Mouse (Mus musculus) liver, embryonic 12.5 days (tissue): ENCODE data around the gene Prune1. TPM values are rescaled to one million over a fixed set of nuclear protein-coding genes. Genes with fewer than 3 reads are reported as not detected.

Experiments
- ATAC-seq: fragments of 200-750 bp; cut with Nextera tagmentation; 2 replicates; pipeline ENCODE4 v1.8.0; 2017; ENCODE audit warnings: moderate number of reproducible peaks, mild to moderate bottlenecking, moderate library complexity
- H3K27ac ChIP-seq: fragments of 300-500 bp; sonication (generic); 2 replicates; pipeline ENCODE4 v1.5.1; 2016; ENCODE audit warnings: mild to moderate bottlenecking
- H3K27me3 ChIP-seq: fragments of 300-500 bp; sonication (generic); replicated peaks from 2 replicates; pipeline ENCODE4 v1.6.1; 2016; ENCODE audit warnings: mild to moderate bottlenecking, moderate library complexity
- H3K36me3 ChIP-seq: fragments of 300-500 bp; sonication (generic); 2 replicates; pipeline ENCODE4 v1.6.1; 2016; ENCODE audit warnings: mild to moderate bottlenecking, moderate library complexity
- H3K4me1 ChIP-seq: fragments of 300-500 bp; sonication (generic); 2 replicates; pipeline ENCODE4 v1.6.1; 2016
- H3K4me2 ChIP-seq: fragments of 300-500 bp; sonication (generic); 2 replicates; pipeline ENCODE4 v1.6.1; 2016; ENCODE audit warnings: mild to moderate bottlenecking, moderate library complexity
- H3K4me3 ChIP-seq: fragments of 300-500 bp; sonication (generic); 2 replicates; pipeline ENCODE4 v1.5.1; 2016; ENCODE audit warnings: mild to moderate bottlenecking, moderate library complexity
- H3K9ac ChIP-seq: fragments of 300-500 bp; sonication (generic); 2 replicates; pipeline ENCODE4 v1.6.1; 2016; ENCODE audit warnings: mild to moderate bottlenecking, moderate library complexity
- H3K9me3 ChIP-seq: fragments of 300-500 bp; sonication (generic); replicated peaks from 2 replicates; pipeline ENCODE4 v1.6.1; 2016; ENCODE audit warnings: mild to moderate bottlenecking, moderate library complexity
- WGBS: fragments of 180-500 bp; shearing (Covaris S2); methylation state at CpG from one replicate; pipeline ENCODE4 v1.1.7; 2016; ENCODE audit not compliant: insufficient replicate concordance; 5-methylcytosine and 5-hydroxymethylcytosine counted together
- polyA plus RNA-seq: library from polyadenylated mRNA; unstranded; fragments of >200 nt; fragmentation: Nextera tagmentation; extraction: Ambion mirVana; gene quantifications from 2 replicates; pipeline ENCODE4 v1.2.1, GENCODE M21; 2016

Gene Prune1
- polyA plus RNA-seq, 1 experiment from 2014 or later: 11.8 TPM

DNA sequence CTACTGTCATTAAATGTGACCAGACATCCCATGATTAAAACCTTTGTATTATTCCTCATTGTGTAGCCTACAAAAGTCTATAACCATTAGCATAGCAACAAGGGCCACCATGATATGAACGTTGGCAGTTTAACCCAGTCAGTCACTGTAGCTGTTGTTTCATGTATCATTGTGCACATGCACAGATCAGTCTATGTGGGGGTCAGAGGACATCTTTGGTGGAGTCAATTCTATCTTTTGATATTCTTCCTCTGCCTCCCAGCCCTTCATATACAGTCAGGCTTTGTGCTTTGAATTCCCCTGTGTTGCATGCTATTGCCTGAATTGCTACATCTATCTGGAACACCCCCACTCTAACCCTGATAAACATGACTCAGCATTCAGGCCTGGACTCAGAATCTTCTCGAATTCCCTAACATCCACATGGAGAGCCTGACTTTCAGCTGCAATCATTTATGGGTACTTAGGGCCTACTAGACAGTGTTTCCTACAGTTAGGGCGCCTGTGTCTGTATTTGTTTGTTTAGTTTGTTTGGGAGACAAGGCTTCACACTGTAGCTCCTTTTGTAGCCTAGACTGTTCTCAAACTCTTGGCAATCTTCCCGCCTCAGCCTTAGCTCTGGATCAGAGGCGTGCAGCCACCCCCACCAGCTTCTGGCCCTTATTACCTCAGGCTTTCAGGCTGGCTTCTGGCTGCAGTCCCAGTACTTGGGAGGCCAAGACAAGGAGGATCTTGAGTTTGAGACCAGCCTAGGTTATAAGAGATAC lies 35.2 kb downstream of the Prune1 start:
- Histone ChIP-seq H3K4me3 (no peak overlapping the region), H3K9ac (no peak overlapping the region), H3K27me3 (no peaks in the 10 kb centered on the region), H3K36me3 (no peaks in the 10 kb centered on the region; the same call in 1 of the 2 replicates), H3K4me1 (peaks cover 19% of the 10 kb centered on the region), H3K4me2 (no peak overlapping the region), H3K9me3 (no peaks in the 10 kb centered on the region), H3K27ac (peak overlapping the region; percentile 32; the same call in 1 of the 2 replicates)
- 68% methylated on average over 5 of the region's 5 CpGs for WGBS
- no peak for ATAC-seq

DNA sequence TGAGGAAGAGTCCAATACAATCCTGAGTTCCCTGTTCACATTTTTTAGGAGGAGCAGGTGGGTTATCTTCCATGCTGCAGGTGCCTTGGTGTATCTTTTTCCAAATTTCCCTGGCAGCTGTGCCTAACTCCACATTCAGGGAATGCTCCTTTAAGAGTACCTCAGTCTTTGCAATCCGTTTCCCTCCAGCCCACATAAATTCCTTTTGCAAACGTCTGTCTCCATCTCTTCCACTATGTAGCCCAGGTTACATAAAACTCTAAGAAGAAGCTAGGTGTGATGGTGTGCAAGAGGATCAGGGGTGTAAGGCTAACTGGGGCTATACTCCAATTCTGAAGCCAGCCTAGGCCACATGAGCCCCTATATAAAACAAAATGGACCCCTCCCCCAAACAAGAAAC lies 38.8 kb downstream of the Prune1 start:
- peaks cover 26% of the 10 kb centered on the region for H3K4me1 ChIP-seq
- H3K36me3 ChIP-seq: peaks cover 4% of the 10 kb centered on the region
- WGBS: 80% methylated on average over 2 of the region's 2 CpGs
- H3K4me3 ChIP-seq: no peak overlapping the region
- H3K27ac ChIP-seq: no peak overlapping the region
- H3K27me3 ChIP-seq: no peaks in the 10 kb centered on the region
- no peak overlapping the region for H3K4me2 ChIP-seq
- ATAC-seq: no peak
- H3K9ac ChIP-seq: no peak overlapping the region
- H3K9me3 ChIP-seq: no peaks in the 10 kb centered on the region

DNA sequence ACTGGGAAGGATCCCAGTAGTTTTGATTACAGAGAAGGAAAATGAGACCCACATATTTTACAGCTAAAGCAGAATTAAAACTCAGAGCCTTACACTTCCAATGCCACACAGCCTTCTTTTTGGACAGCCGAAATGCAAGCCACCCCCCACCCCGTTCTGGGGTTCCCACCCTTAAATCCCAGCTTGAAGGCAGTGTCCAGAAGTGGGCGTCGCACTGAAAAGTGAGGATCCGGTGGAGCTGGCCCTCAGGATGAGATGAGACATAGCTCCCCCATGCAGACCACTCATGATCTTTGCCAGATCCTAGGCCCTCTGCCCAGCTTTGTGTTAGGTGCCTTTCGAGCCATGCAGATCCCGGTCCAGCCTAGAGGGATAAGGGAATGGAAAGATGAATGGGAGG lies 40.4 kb downstream of the Prune1 start, which contains the start of gene Gm128:
Gene Gm128 (minus strand): TSS at position 101 of the 400 bp plus-strand sequence.
- H3K9ac ChIP-seq: peak within 1 kb of the TSS; percentile 45
- WGBS: 76% methylated on average over 7 of the region's 7 CpGs
- no peak within 1 kb of the TSS for H3K4me3 ChIP-seq
- H3K27me3 ChIP-seq: no peaks in the 10 kb centered on the region
- peaks cover 15% of the 10 kb centered on the region for H3K4me1 ChIP-seq
- H3K36me3 ChIP-seq: peaks cover 20% of the 10 kb centered on the region
- ATAC-seq: no peak
- H3K9me3 ChIP-seq: no peaks in the 10 kb centered on the region
- H3K4me2 ChIP-seq: peak within 1 kb of the TSS; percentile 46
- H3K27ac ChIP-seq: no peak within 1 kb of the TSS

- ATAC-seq: no peak
- H3K27ac ChIP-seq: no peak overlapping the region
Observed at GRCm38 (mm10) chr3:95240900-95241299, 41.0 kb downstream of the Prune1 start.

GRCm38 (mm10) chr3:95239971-95240370 lies 41.9 kb downstream of the Prune1 start:
- 75% methylated on average over 12 of the region's 12 CpGs for WGBS
- Histone ChIP-seq H3K27ac (0 out of 2 replicates have a peak overlapping the region, but pooled peaks have one; percentile 1), H3K4me2 (peak overlapping the region; percentile 46; the same call in 1 of the 2 replicates), H3K4me3 (no peak overlapping the region), H3K9ac (no peak overlapping the region), H3K9me3 (no peaks in the 10 kb centered on the region), H3K27me3 (no peaks in the 10 kb centered on the region), H3K36me3 (peaks cover 35% of the 10 kb centered on the region), H3K4me1 (peaks cover 12% of the 10 kb centered on the region)
- ATAC-seq: no peak

More at GRCm38 (mm10) chr3:95240900-95241299, 41.0 kb downstream of the Prune1 start:
- no peaks in the 10 kb centered on the region for H3K27me3 ChIP-seq
- H3K9me3 ChIP-seq: no peaks in the 10 kb centered on the region
- H3K4me2 ChIP-seq: peak overlapping the region; percentile 46
- peaks cover 12% of the 10 kb centered on the region for H3K4me1 ChIP-seq
- H3K9ac ChIP-seq: peak overlapping the region; percentile 45
- 41% methylated on average over 17 of the region's 17 CpGs for WGBS
- H3K4me3 ChIP-seq: no peak overlapping the region
- H3K36me3 ChIP-seq: peaks cover 26% of the 10 kb centered on the region

- Histone ChIP-seq H3K27me3 (no peaks in the 10 kb centered on the region), H3K4me3 (no peak overlapping the region), H3K4me2 (no peak overlapping the region), H3K27ac (no peak overlapping the region), H3K36me3 (peaks cover 45% of the 10 kb centered on the region), H3K4me1 (peaks cover 12% of the 10 kb centered on the region), H3K9me3 (no peaks in the 10 kb centered on the region), H3K9ac (no peak overlapping the region)
- ATAC-seq: no peak
- WGBS: 71% methylated on average over 6 of the region's 6 CpGs
Observed at GRCm38 (mm10) chr3:95239022-95239421, 42.9 kb downstream of the Prune1 start.

DNA sequence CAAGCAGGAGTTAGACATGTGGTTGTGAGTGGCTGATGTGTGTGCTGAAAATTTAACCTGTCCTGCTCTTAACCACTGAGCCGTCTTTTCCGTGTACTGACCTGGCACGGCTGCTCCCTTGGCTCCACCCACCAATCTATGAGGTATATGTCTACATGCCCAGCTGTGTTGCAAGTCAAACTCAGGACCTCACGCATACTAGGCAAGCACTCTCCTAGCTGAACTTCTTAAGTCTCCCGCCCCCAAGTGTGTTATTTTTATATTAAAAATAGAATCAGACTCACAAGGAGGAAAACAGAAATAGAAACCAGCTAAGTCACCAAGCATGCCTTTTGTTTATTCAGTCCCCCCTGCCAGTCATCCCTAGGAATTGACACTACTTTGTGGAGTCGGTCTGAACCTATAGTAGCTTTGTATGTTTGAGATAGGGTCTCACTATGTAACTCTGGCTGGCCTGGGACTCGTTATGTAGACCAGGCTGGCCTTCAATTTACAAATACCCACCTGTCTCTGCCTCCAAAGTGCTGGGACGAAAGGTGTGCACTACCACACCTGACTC lies 44.3 kb downstream of the Prune1 start:
- Histone ChIP-seq H3K9ac (no peak overlapping the region), H3K27me3 (no peaks in the 10 kb centered on the region), H3K36me3 (peaks cover 59% of the 10 kb centered on the region), H3K4me2 (no peak overlapping the region), H3K4me1 (peaks cover 19% of the 10 kb centered on the region), H3K4me3 (no peak overlapping the region), H3K9me3 (no peaks in the 10 kb centered on the region), H3K27ac (no peak overlapping the region)
- no peak for ATAC-seq
- WGBS: 83% methylated on average over 8 of the region's 8 CpGs

DNA sequence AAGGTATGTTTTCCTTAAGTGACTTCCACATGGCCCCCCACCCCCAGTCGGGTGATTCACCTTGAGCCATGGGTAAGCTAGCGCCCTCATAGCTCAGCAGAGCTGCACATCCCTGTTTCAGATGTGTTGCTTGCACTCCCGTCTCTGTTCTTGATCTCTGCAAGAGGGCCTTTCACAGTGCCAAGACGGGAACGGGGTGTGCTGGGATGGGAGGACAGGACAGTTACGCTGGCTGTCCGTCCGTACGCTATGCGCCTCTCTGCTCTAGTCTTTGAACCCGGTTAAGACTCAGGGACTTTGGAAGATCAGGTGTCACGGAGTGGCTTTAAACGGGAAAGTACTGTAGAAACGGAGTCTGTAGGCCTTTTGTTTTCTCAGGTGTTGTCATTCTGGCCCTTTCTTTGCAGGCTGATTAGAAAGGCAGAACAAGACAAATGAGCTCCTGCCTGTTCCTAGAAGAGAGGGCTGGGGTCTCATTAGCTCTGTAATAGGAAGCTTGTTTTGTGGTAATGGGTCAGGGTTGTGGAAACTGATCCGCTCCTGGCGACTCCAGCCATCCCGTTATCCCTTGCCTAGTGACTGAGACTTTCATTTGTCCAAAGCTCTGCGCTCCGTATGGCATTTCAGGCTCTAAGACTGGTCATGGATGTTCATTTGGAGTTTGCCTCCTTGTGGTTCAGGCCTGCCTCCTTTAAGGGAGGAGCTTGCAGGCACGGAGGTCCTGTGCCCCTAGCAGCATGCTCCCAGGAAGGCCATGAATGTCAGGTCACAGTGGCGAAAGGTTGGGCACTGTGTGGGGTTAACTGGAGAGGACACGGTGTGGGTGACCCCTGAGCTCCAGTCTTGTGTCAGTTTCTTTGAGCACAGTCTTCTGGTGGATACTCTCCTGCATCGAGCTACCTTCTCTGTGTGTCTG lies 46.2 kb downstream of the Prune1 start:
- no peak overlapping the region for H3K9ac ChIP-seq
- WGBS: 87% methylated on average over 23 of the region's 23 CpGs
- no peak overlapping the region for H3K27ac ChIP-seq
- ATAC-seq: no peak
- no peak overlapping the region for H3K4me2 ChIP-seq
- H3K27me3 ChIP-seq: no peaks in the 10 kb centered on the region
- H3K9me3 ChIP-seq: no peaks in the 10 kb centered on the region
- H3K4me1 ChIP-seq: peaks cover 35% of the 10 kb centered on the region
- H3K4me3 ChIP-seq: no peak overlapping the region
- H3K36me3 ChIP-seq: peaks cover 73% of the 10 kb centered on the region

- Histone ChIP-seq H3K9me3 (no peaks in the 10 kb centered on the region), H3K4me3 (no peak overlapping the region), H3K9ac (no peak overlapping the region), H3K36me3 (peaks cover 72% of the 10 kb centered on the region), H3K27ac (no peak overlapping the region), H3K4me1 (peaks cover 42% of the 10 kb centered on the region), H3K4me2 (no peak overlapping the region), H3K27me3 (no peaks in the 10 kb centered on the region)
- no peak for ATAC-seq
- WGBS: 87% methylated on average over 16 of the region's 16 CpGs
Observed at GRCm38 (mm10) chr3:95233303-95233980, 48.4 kb downstream of the Prune1 start.

DNA sequence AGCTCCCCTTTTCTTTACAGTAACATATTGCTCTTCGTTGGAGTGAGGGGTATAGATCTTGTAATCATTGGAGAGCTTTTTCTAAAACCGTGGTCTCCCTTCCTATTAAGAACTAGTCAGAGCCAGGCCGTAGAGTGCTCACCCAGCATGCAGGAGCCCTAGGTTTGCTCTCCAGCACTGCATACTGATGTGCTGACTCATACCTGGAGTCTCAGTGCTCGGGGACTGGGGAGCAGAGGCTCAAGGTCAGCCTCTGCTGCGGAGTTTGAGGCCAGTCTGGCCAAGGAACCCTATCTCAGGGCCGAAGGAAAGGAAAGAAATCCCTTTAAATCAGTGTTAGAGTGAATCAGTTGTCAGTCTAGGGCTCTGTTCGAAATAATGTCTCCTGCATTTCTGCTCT lies 49.1 kb downstream of the Prune1 start:
- Histone ChIP-seq H3K4me2 (no peak overlapping the region), H3K4me1 (peaks cover 46% of the 10 kb centered on the region), H3K9ac (no peak overlapping the region), H3K27me3 (no peaks in the 10 kb centered on the region), H3K36me3 (peaks cover 66% of the 10 kb centered on the region), H3K27ac (no peak overlapping the region; the same call in 1 of the 2 replicates), H3K4me3 (no peak overlapping the region), H3K9me3 (no peaks in the 10 kb centered on the region)
- 76% methylated on average over 7 of the region's 7 CpGs for WGBS
- ATAC-seq: no peak
